Mouse (Mus musculus) lung, adult 2 months (tissue): ENCODE measurements around the gene Slbp.

Experiments
- CTCF ChIP-seq: fragments of 200-500 bp; IDR thresholded peaks from 2 replicates; pipeline ENCODE4 v1.5.1; 2011; ENCODE audit warnings: mild to moderate bottlenecking, low read length, control low read depth; ENCODE audit not compliant: insufficient read depth
- POLR2A ChIP-seq: fragments of 200-500 bp; IDR thresholded peaks from 2 replicates; pipeline ENCODE4 v1.6.1; 2011; ENCODE audit warnings: low read depth, mild to moderate bottlenecking, control low read depth, low read length, borderline replicate concordance; ENCODE audit errors: extremely low read depth

GRCm38 (mm10) chr5:33589221-33589888 is 63.0 kb downstream of the Slbp start:
- TF ChIP-seq CTCF (peak; percentile 96), POLR2A (no peak)
